Mouse (Mus musculus): ENCODE measurements around the gene Dhps. TPM values are rescaled to one million over a fixed set of nuclear protein-coding genes. Genes with fewer than 3 reads are reported as not detected.
"Not testable (repeated sequence)": the region's sequence is repeated elsewhere in the genome, so short reads cannot be mapped to it uniquely, and the experiment has no call there.

The Dhps gene
- total RNA-seq, 2 experiments from 2014 or later = 20.6 to 22.1 TPM

DNA sequence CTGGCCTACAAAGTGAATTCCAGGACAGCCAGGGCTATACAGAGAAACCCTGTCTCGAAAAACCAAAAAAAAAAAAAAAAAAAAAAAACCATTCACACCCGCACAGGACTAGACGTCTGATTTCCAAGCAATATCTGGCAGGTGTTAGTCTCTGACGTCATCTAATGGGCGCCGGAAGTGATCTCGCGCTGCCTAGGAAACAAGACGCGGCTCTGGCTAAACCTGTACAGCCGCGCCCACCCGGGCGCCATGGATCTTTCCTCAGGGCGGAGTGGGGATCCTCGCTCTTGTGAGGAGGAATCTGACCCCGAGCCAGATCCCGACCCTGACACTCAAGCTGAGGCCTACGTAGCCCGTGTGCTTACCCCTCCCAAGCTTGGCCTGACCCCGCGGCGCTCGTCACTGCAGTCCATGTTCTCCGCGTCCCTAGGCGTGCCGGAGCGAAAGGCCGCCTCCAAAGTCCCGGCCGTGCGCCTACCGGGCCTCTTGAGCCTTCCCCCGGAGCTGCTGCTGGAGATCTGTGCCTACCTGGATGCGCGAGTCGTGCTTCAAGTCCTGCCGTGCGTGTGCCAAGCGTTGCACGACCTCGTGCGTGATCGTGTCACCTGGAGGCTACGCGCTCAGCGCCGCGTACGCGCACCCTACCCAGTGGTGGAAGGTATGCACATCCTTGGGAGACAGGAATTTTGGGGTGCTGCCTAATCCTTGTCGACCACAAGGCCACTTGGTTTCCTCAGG lies 11.5 kb upstream of the Dhps start, which contains the start of gene Fbxw9:
Gene Fbxw9, plus strand, starts transcription at position 177 of the 738 bp plus-strand sequence.
- DNase-seq = peak; percentile 84

DNA sequence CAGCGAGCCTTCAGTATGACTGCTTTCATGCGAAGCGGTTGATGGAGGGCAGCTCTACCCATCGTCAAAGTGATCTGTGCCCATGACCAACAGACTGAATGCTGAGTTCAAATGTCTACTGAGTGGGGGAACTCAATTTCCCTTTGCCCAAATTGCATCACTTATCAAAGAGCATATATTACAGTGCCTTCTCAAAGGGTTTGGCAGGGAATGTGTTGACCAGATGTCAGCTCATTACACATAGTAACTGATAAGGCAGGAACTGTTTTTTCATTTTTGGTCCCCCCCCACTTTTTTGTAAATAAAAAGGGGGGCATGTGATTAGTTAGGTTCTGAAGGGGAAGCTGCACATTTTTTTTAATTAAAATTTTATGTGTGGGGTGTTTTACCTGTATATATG lies 9.0 kb upstream of the Dhps start:
- DNase-seq = no peak

- no peak for DNase-seq
Measured at GRCm38 (mm10) chr8:85065213-85065612, 6.3 kb upstream of the Dhps start.

- DNase-seq = no peak
Measured at GRCm38 (mm10) chr8:85067155-85067554, 4.4 kb upstream of the Dhps start.

- DNase-seq = no peak
Measured at GRCm38 (mm10) chr8:85067982-85068381, 3.6 kb upstream of the Dhps start, which contains the start of gene Gm5741. TSS of gene Gm5741 (minus strand) at chr8:85067982.

DNA sequence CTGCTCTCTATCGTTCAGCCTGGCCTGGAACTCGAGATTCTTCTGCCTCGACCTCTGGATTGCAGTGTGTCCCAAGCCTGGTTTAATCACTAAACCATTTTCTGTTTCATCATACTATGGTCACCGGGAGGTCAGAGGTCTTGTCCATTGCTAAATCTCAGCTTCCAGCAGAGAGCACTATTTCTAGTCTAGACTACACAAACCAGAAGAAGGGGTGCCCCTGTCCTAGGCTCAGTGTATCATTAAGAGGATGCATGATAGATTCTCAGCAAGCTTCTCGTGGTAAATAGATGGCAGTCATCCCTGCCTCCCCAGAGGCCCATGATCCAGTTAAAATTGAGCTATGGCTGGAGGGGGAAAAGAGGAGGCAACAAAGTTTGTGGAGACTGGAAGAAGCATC lies 516 bp upstream of the Dhps start:
- no peak for DNase-seq

DNA sequence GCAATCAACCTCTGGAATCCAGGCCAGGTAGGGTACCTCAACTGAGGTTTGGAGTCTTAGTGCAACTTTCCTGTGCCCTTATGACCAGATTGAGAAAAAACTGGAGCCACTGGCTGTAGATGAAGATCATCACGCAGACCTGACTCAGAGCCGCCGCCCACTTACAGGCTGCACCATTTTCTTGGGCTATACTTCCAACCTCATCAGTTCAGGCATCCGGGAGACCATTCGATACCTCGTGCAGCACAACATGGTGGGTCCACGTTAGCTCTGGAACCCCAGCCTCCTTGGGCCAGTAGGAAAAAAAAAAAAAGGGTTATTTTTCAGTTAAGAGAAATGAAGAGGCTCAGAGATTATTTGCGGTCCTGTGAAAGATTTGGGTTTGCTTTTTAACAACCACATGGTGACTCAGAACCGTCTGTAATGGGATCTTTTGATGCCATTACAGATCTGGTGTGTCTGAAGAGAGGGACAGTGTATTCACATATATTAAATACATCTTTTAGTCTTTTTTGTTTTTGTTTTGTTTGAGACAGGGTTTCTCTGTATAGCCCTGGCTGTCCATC lies 890 bp downstream of the Dhps start:
- no peak for DNase-seq

- DNase-seq = no peak
Measured at GRCm38 (mm10) chr8:85073041-85073612, 1.6 kb downstream of the Dhps start.

- no peak for DNase-seq
Measured at GRCm38 (mm10) chr8:85074167-85074566, 2.6 kb downstream of the Dhps start.

DNA sequence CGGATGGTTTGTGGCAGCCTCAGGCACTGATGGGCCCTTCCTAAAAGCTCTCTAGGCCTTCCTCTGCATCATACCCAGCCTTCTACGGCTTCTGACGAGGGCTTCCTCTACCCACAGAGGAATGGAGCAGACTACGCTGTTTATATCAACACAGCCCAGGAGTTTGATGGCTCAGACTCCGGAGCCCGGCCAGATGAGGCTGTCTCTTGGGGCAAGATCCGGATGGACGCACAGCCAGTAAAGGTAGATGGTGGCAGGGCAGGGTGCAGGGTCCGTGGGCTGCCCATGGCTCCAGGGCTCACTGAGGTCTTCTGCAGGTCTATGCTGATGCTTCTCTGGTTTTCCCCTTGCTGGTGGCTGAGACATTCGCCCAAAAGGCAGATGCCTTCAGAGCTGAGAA lies 3.1 kb downstream of the Dhps start:
- DNase-seq = no peak

DNA sequence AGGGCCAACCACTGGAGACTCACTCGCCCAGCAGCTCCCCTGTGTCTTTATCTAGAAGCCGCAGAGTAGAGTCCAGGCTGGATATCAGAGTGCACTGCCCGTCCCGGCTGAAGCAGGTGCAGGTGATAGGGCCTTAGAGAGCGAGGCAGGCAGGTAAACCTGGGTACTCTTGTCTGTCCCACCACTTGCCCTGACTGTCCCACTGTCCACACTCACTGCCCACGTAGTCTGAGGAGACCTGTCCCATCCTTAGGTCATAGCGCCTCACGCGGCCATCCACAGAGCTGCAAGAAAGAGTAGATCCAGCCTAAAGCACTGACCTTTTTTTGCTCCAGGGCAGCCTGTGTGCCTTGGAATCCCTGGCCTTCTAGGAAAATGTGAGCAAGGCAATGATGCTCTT lies 4.4 kb downstream of the Dhps start:
- peak; percentile 57 for DNase-seq

DNA sequence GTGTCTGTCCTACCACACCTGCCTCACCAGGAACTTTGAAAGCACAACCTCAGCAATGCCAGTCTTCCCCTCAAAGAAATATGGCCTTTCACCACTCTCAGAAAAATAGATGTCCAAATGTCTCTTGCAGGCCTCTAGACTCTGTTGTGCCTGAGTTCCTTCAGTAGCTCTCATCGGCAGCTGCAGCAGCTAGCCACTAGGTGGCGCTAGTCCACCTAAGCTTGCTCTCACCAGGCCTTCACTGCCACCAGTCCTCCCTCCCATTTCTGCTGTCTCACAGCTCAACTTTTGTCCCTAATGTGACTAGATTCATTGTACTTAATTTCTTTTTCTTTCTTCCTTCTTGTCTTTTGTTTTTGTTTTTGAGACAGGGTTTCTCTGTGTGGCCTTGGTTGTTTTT lies 5.4 kb downstream of the Dhps start:
- peak; percentile 74 for DNase-seq

DNA sequence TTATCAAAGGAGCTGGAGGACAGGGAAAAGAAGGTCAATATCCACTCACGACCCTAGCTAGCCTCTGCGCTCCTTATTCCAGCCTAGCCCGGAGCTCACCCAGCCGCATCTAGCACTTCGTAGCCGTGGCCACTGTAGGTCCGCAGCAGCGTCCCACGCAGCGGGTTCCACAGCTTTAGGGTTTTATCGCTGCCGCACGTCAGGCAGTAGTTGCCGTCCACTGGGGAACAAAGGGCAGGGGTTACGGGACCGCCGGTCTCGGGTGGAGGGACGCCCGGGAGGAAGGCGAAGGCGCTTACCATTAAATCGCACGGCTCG lies 8.6 kb downstream of the Dhps start:
- DNase-seq = no peak

DNA sequence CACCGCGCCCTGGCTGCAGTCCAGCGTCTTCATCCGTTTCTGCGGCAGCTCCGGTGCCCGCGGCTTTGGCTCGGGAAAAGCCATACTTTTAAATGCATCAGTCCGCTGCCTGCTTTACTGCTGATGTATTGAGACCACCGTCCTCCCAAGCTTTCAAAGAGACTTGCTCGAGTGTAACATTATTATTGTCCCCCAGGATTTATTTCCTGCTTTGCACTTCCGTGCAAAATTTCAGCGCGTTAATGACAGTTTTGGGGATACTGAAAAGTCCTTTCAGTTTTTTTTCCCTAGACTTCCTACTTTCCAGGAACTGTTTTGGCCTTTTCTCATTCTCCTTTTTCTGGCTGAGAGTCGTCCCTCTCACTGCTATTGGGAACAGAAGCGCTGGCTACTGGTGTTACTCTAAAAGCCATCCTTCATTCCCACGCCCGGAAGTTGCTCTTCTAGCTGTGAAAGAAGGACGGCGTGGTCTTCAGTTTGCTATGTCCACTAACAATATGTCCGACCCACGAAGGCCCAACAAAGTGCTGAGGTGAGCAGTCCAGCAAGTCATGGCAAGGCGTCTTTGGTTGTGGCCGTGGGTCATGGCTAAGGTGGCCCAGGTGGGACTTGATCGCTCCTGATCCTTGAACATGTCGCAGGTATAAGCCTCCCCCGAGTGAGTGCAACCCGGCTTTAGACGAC lies 9.1 kb downstream of the Dhps start, which contains the start of gene Wdr83os:
Gene Wdr83os, plus strand, starts transcription at position 209 of the 684 bp plus-strand sequence.
- DNase-seq = peak; percentile 54

GRCm38 (mm10) chr8:85081216-85081555 lies 9.6 kb downstream of the Dhps start, which contains the start of gene Wdr83:
TSS of gene Wdr83 (minus strand) at chr8:85081306.
- no peak for DNase-seq

- DNase-seq = not testable (repeated sequence)
Measured at GRCm38 (mm10) chr8:85082169-85082568, 10.6 kb downstream of the Dhps start.

- peak; percentile 80 for DNase-seq
Measured at GRCm38 (mm10) chr8:85083108-85083813, 11.7 kb downstream of the Dhps start, which contains the start of gene Man2b1. TSS of gene Man2b1 (plus strand) at chr8:85083270.

GRCm38 (mm10) chr8:85084633-85085032 lies 13.1 kb downstream of the Dhps start:
- DNase-seq = no peak

DNA sequence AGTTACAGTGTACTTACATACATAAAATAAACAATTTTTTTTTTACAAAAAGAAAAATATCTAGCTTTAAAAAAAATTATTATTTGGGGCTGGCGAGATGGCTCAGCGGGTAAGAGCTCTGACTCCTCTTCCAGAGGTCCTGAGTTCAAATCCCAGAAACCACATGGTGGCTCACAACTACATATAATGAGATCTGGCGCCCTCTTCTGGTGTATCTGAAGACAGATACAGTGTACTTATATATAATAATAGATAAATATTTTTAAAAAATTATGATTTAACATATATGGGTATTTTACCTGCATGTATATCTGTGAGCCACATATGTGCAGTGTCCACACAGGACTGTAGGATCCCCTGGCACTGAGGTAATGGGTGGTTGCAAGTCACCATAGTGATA lies 14.7 kb downstream of the Dhps start:
- DNase-seq = no peak

GRCm38 (mm10) chr8:85088771-85089170 lies 17.2 kb downstream of the Dhps start:
- no peak for DNase-seq

- DNase-seq = no peak
Measured at GRCm38 (mm10) chr8:85090856-85091255, 19.3 kb downstream of the Dhps start.

DNA sequence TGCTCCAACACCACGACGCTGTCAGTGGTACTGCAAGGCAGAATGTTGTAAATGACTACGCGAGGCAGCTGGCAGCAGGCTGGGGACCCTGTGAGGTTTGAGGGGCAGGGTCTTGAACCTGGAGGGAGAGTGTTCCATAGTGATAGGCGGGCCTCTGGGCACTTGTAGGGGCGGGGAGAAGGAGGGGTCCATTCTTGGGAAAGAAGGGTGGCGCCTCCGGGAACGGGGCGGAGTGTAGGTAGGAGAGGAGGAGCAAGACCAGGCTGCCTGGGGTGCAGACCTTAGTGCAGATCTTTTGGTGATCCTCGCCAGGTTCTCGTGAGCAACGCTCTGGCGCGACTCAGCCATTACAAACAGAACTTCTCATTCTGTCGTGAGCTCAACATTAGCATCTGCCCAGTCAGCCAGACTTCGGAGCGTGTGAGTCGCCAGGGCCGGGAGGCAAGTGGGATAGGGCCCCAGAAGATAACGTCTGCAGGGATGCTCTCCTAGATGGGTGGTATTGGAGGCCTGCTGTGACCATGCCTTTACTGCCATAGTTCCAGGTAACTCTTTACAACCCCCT lies 20.1 kb downstream of the Dhps start:
- DNase-seq = no peak
